Mouse (Mus musculus) stomach, postnatal 0 days (tissue): Measurements from ENCODE around the gene Setd2.

Source experiments
- CTCF ChIP-seq: IDR thresholded peaks from 2 replicates; pipeline ENCODE4 v1.5.1; 2016; ENCODE audit warnings: antibody characterized with exemption, low read depth, mild to moderate bottlenecking, moderate library complexity
- EP300 ChIP-seq: optimal IDR thresholded peaks from 2 replicates; pipeline ENCODE3; 2016; ENCODE audit warnings: antibody characterized with exemption

GRCm38 (mm10) chr9:110530650-110531049 is 1.7 kb upstream of the Setd2 start:
- no peak for TF ChIP-seq CTCF
- no peak for TF ChIP-seq EP300
